Mouse (Mus musculus) lung, adult 2 months (tissue): ENCODE measurements around the gene Dhdds.

Experiments
- CTCF ChIP-seq: fragments of 200-500 bp; IDR thresholded peaks from 2 replicates; pipeline ENCODE4 v1.5.1; 2011; ENCODE audit warnings: mild to moderate bottlenecking, low read length, control low read depth; ENCODE audit not compliant: insufficient read depth
- POLR2A ChIP-seq: fragments of 200-500 bp; IDR thresholded peaks from 2 replicates; pipeline ENCODE4 v1.6.1; 2011; ENCODE audit warnings: low read depth, mild to moderate bottlenecking, control low read depth, low read length, borderline replicate concordance; ENCODE audit errors: extremely low read depth

GRCm38 (mm10) chr4:133970196-133970595, 30.5 kb downstream of the Dhdds start:
- TF ChIP-seq POLR2A (no peak), CTCF (no peak)
